Mouse (Mus musculus): Measurements from ENCODE around the gene Trim28. TPM values are rescaled to one million over a fixed set of nuclear protein-coding genes. Genes with fewer than 3 reads are reported as not detected.

Gene Trim28
- total RNA-seq, 2 experiments from 2014 or later: 238 to 253 TPM

GRCm38 (mm10) chr7:13006011-13006410, 7.1 kb downstream of the Trim28 start:
- no peak overlapping the region for H3K27ac ChIP-seq
- no peak for DNase-seq (ENCODE audit: low spot score in 2 of 2)
- no peak overlapping the region for H3K4me3 ChIP-seq
- no peak for TF ChIP-seq CTCF (conservative IDR thresholded peaks at IDR 0.05)

GRCm38 (mm10) chr7:13006531-13006930, 7.6 kb downstream of the Trim28 start:
- no peak for DNase-seq (ENCODE audit: low spot score in 2 of 2)
- Histone ChIP-seq H3K27ac (no peak overlapping the region), H3K4me3 (no peak overlapping the region)
- no peak for TF ChIP-seq CTCF (conservative IDR thresholded peaks at IDR 0.05)

- Histone ChIP-seq H3K4me3 (peak overlapping the region; percentile 9; the same call in 1 of the 2 replicates), H3K27ac (no peak overlapping the region)
- peak in 1 of 2 experiments; percentile 45 for DNase-seq (ENCODE audit: low spot score in 2 of 2)
- TF ChIP-seq CTCF (conservative IDR thresholded peaks at IDR 0.05): no peak
Observed at GRCm38 (mm10) chr7:13007341-13008092, 8.6 kb downstream of the Trim28 start.

- peak; percentile 89 to 92 for DNase-seq (ENCODE audit: low spot score in 2 of 2)
- TF ChIP-seq CTCF (conservative IDR thresholded peaks at IDR 0.05): peak; percentile 72
- peak overlapping the region; percentile 99 for H3K27ac ChIP-seq
- peak overlapping the region; percentile 94 for H3K4me3 ChIP-seq
Observed at GRCm38 (mm10) chr7:13009143-13010004, 10.5 kb downstream of the Trim28 start.

- H3K27ac ChIP-seq: peak within 1 kb of the TSS; percentile 99
- no peak for DNase-seq (ENCODE audit: low spot score in 2 of 2)
- H3K4me3 ChIP-seq: peak within 1 kb of the TSS; percentile 94
- TF ChIP-seq CTCF (conservative IDR thresholded peaks at IDR 0.05): no peak
Observed at GRCm38 (mm10) chr7:13010005-13010908, 11.3 kb downstream of the Trim28 start, which contains the start of gene Zbtb45. Gene Zbtb45, minus strand, starts transcription at chr7:13010034.

- no peak for DNase-seq (ENCODE audit: low spot score in 2 of 2)
- TF ChIP-seq CTCF (conservative IDR thresholded peaks at IDR 0.05): no peak
- Histone ChIP-seq H3K27ac (no peak overlapping the region), H3K4me3 (no peak overlapping the region)
Observed at GRCm38 (mm10) chr7:13013671-13014070, 14.8 kb downstream of the Trim28 start.

GRCm38 (mm10) chr7:13014275-13014839, 15.4 kb downstream of the Trim28 start:
- no peak overlapping the region for H3K27ac ChIP-seq
- H3K4me3 ChIP-seq: no peak overlapping the region
- DNase-seq (ENCODE audit: low spot score in 2 of 2): no peak
- TF ChIP-seq CTCF (conservative IDR thresholded peaks at IDR 0.05): no peak

- Histone ChIP-seq H3K27ac (no peak overlapping the region), H3K4me3 (no peak overlapping the region)
- TF ChIP-seq CTCF (conservative IDR thresholded peaks at IDR 0.05): no peak
- no peak for DNase-seq (ENCODE audit: low spot score in 2 of 2)
Observed at GRCm38 (mm10) chr7:13015217-13015616, 16.3 kb downstream of the Trim28 start.

- peak overlapping the region; percentile 98; the same call in 1 of the 2 replicates for H3K27ac ChIP-seq
- no peak for TF ChIP-seq CTCF (conservative IDR thresholded peaks at IDR 0.05)
- no peak for DNase-seq (ENCODE audit: low spot score in 2 of 2)
- H3K4me3 ChIP-seq: peak overlapping the region; percentile 93
Observed at GRCm38 (mm10) chr7:13022773-13023535, 24.0 kb downstream of the Trim28 start.

GRCm38 (mm10) chr7:13023928-13024731, 25.2 kb downstream of the Trim28 start:
- peak overlapping the region; percentile 98 for H3K27ac ChIP-seq
- peak; percentile 90 to 94 for DNase-seq (ENCODE audit: low spot score in 2 of 2)
- TF ChIP-seq CTCF (conservative IDR thresholded peaks at IDR 0.05): no peak

GRCm38 (mm10) chr7:13024805-13025204, 25.9 kb downstream of the Trim28 start:
- peak overlapping the region; percentile 98 for H3K27ac ChIP-seq
- DNase-seq (ENCODE audit: low spot score in 2 of 2): peak; percentile 85 to 86
- TF ChIP-seq CTCF (conservative IDR thresholded peaks at IDR 0.05): no peak; the same call in none of the 2 replicates
- peak overlapping the region; percentile 93 for H3K4me3 ChIP-seq

More at GRCm38 (mm10) chr7:13023928-13024731, 25.2 kb downstream of the Trim28 start:
- peak overlapping the region; percentile 93 for H3K4me3 ChIP-seq
